Mouse (Mus musculus): ENCODE measurements around the gene Ifitm5.
"Not testable (repeated sequence)": the region's sequence is repeated elsewhere in the genome, so short reads cannot be mapped to it uniquely, and the experiment has no call there.

Ifitm5 gene

DNA sequence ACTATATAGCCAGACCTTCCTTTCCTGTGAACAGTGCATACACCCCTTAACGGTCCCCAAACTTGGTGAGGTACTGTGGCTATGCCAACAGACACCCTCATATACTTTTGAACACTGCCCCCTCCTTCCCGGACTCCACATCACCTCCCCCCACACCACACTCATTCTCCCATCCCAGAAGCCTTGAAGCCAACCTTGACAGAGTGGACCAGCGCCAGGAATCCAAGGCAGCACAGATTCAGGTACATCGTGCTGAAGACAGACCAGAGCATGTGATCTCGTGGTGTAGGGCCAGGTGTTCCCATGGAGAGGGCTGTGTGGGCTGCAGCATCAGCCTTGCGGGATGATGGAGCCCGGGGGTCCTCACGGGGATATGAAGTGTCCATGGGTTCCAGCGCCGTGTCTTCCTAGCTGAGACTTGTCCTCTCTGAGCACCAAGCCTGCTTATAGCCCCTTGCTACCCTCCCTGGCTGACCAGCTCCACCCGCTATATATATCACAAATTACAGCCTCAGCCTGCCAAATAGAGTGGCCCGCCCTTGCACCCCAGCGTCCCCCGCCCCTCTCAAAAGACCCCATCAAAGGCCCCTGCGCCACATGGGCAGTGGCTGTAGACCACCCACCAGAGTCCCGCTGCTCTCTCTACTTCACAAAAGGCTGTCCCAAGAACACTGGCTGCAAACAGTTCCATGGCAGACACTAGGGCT is at the start of gene Ifitm5:
Gene Ifitm5, minus strand, starts transcription at position 468 of the 707 bp plus-strand sequence.
- DNase-seq (ENCODE audit: low spot score) = no peak

DNA sequence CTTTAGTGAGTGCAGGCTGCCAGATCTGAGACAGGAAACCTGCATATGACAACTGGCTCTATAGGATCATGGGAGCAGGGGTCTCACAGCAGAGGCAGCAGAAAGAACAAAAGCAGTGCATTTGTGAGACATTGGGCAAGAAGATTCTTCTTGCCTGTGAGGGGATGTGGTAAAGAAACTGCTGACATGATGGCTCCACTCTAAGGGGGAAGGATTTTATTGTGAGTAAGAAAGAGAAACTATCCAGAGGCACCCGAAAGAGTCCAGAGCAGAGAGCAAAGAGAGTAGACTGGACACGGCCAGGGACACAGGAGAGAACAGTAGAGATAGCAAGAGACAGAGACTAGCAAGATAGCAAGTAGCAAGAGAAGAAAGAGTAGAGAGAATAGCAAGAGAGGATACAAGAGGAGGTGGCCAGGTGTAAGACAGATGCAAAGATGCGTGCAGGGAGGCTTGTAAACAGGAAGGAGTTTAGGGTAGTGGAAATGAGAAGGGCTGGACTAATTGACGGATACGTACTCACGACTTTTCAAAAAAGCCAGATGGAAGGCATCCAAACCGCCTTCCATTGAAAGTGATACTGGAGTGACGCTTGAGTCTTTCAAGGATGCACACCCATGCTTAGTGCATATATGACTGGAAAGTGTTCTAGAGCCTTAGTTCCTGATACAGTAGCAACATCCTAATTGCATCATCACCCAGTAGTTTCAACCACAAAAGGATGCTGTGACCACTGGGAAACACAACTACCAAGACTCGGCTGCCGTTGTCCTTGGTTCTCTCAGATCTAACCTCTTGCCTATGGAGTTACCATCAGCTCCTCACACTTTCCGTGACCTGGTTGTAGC is 49.0 kb upstream of the Ifitm5 start:
- no peak for DNase-seq (ENCODE audit: low spot score)

DNA sequence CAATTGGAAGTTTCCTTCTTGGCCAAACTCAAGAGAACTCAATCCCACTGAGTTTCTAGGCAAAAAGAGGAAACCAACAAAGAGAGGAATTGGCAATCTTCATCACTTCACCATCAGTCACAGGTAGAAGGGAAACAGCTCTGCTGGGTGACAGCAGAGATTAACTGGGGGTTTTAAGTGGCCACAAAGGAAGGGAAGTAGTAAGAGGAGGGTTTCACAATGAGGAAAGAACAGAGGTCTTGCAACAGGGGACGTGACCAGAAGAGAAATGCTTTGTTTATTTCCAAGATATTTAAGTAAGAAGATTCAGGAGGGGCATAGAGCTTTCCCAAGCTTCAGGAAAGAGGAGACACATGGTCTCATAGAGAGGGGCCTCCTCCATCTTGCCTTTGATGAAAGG is 47.7 kb upstream of the Ifitm5 start:
- no peak for DNase-seq (ENCODE audit: low spot score)

DNA sequence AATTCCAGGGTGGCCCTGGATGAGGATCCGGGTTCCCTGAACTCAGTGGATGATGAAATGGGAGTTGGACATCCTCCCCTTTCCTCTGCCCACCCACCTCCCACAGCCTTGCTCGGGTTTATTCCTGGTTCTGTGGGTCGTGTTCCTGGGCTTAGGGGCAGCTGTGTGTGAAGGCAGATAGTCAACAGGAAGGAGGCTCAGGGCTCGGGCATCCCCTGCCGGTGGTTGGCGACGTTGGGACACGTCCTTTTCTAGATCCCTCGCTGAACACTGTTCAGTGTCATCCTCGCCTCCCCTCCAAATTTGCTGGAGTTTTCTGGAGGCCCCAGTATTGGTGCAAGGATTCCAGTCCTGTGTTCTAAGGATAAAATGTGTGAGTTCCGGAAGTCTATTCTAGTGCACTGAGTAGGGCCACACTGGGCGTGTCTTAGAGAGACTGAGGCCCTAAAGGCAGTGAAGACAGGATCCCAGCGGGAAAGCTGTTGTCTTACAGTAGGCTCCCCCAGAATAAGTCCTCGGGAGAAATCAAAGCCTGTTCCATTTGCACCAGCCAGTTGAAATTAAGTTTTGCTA is 41.1 kb upstream of the Ifitm5 start:
- no peak for DNase-seq (ENCODE audit: low spot score)

DNA sequence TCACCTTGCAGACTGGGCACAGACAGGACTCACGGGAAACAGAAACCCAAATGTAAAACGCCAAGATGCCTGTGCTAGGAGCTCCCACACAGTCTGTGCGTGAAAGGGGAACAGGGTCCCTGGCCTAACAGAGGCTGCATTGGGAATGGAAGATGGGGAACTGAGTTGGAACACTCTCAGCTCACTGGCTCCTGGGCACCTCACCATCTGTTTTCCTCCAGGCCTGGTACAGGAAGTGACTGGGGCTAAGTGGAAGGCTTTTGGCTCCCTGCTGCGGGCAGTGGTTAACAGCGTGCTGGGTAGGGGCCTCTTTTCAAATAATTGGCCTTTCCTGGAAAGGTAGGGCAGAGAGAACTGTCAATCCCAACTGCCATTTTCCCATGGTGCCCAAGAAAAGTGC is 40.5 kb upstream of the Ifitm5 start:
- DNase-seq (ENCODE audit: low spot score) = no peak

DNA sequence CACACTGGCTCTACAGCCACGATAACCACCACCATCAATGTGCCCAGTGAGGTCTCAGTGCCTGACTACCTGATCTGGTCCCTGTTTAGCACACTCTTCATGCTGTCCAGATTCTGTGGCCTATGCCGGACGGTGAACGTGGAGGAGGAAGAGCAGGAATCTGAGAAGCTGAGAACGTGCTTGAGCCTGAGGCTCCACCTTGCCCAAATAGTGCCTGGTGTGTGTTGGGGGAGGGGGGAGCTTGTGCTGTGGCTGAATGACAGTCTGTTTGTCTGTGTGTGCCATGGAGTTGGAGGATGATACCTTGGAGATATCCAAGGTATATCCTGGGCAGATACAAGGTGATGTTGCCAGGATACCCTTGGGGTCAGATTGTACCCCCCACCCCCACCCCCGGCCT is 40.1 kb upstream of the Ifitm5 start:
- DNase-seq (ENCODE audit: low spot score) = no peak

DNA sequence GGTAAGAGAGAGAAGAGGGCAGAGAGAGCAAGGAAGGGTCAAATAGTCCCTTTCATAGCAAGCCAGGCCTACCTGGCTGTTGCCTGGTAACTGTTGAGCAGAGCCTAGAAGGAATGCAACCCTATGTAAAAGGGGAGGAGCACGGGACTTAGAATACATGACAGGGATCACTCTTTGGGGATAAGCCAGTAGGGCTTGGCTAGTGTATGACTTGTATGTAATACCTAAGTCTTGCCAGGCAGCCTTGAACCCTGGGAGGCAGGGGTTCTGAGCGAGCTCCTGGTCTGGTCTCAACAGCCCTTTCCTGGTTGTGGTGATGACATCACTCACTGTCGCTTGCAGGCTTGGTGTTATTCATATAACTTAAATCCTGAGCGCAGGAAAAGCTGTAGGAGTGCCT is 38.9 kb upstream of the Ifitm5 start:
- DNase-seq (ENCODE audit: low spot score) = no peak

DNA sequence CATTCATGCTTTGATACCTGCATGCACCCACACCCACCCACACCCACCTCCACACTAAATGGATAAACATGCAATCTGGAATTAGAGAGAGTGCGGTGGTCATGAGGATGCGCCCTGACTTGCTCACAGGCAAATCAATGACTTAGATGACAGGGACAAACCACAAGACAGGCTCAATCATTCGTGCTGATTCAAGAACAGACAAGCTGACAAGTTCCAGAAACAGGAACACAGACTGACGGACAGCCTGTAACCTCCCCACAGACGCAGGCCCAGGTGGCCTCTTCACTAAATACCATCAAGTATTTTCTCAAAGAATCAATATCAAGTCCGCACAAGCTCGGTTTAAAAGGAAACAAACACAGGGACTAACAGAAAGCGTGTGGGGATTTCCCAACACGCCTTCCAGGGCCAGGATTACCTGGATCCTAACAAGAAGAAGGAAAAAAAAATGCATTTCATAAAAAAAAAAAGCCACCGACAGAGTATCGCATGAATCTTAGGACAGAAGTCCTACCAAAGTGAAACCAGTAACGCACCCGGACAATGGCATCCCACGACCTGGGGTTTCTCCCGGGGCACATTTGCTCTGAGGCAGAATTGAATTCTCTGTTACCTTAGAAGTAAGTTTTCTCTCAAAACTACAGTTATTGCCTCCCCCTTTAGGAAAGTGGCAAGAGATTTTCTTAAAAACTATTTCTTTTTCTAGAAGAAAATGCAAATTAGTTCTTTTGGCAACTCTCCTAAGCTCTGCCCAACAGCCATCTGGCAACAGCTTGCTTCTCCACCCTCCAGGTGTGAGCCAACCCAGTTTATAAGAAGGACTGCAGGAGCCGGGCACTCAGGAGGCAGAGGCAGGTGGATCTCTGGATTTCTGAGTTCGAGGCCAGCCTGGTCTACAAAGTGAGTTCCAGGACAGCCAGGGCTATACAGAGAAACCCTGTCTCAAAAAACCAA is 37.4 kb upstream of the Ifitm5 start:
- DNase-seq (ENCODE audit: low spot score) = no peak

DNA sequence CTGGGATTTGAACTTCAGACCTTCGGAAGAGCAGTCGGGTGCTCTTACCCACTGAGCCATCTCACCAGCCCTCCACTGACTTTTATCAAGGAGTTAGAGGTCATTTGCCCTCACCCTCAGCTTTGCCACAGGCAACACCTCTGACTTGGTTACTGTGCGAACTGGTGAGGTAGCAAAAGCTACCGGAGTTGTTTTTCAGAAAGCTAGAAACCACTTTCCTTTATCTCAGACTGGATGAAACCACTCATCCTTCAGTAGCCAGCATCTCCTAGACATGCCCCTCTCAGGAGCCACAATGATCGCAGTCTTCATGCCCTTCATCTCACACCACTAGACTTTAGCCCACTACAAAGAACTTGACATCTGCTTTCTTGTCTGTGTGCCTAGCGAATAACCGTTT is 32.9 kb upstream of the Ifitm5 start:
- DNase-seq (ENCODE audit: low spot score) = no peak

DNA sequence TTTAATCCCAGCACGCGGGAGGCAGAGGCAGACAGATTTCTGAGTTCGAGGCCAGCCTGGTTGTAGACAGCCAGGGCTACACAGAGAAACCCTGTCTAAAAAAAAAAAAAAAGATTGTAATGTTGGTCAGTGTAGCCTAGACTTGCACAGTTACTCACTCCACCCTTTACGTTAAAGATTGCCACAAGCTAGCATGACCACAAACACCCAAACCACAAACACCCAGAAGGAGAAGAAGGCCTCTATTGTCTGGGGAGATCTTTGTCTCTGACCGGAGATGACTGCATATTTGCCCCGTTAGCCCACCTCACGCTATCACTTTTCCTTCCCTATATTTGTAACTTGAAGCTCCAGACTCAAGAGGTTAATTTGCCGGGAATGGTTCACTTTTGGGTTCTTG is 31.6 kb upstream of the Ifitm5 start:
- DNase-seq (ENCODE audit: low spot score) = no peak

DNA sequence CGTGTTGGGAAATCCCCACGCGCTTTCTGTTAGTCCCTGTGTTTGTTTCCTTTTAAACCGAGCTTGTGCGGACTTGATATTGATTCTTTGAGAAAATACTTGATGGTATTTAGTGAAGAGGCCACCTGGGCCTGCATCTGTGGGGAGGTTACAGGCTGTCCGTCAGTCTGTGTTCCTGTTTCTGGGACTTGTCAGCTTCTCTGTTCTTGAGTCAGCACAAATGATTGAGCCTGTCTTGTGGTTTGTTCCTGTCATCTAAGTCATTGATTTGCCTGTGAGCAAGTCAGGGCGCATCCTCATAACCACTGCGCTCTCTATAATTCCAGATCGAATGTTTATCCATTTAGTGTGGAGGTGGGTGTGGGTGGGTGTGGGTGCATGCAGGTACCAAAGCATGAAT is 26.6 kb upstream of the Ifitm5 start:
- DNase-seq (ENCODE audit: low spot score) = not testable (repeated sequence)

DNA sequence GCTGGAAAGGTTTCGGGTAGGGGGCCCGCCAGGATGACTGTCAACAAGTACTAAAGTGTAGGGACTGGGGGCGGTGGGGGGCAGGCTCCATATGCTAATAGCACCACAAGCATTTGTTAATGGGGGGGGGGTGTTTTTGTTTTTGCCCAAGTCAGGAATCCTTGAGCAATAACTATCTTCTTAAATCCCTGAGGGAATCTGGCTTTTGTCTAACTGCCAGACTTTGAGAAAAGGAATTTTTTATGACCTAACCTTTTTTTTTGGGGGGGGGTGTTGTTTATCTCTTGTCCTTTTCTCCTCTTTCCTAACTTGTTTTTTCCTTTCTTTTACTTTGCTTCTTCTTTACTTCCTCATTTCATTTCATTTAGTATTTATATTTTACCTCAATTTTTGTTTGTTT is 25.4 kb upstream of the Ifitm5 start:
- DNase-seq (ENCODE audit: low spot score) = no peak

DNA sequence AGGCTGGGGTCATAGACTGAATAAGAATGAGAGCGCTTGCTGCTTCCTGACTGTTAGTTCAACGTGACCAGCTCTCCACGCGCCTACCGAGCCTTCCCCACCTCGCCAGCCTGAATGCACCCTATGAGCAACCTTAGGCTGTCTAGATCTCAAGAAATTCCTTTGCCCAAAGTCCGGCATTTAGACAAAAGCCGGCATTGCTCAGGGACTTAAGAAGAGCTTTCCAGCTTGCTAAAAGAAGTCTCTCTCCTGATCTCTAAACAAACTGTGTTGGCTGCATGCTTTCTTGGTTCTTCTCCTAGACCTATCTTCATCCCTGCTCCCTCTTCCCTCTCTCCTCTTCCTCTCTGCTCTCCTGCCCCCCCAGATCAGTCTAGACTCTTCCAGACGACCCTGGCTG is 24.8 kb upstream of the Ifitm5 start:
- DNase-seq (ENCODE audit: low spot score) = no peak

DNA sequence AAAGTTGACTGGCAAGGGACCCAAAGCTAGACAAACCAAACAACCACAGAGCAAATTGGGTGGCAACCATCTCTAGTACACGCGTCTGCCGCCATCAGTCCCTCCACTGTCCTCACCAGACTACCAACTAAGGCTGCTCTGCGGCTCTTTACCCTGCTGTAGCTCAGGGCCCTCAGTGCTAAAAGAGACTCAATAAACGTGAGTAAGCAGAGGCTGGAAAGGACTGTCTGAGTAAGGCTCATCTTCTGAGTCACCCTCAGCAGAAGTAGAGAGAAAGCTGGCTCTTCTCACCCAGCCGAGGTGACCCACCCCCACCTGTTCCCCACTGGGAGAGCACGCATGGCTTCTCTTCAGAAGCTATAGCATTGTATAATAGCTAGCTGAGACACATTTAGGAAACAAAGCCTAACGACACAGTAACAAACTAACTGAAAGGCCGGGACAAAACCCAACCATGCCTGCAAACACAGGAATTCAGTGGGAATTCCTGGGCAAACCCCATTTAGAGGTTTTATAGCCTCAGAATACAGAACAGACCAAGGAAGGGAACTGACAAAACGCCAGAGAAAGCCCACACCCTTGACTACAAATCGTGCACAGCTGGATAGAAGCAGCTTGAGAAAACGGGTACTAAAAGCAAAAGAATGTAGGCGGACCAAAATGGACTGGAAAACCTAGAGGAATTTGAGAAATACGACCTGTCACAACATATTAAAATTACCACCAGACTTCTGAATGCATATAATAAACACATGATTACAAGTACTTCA is 23.5 kb upstream of the Ifitm5 start:
- no peak for DNase-seq (ENCODE audit: low spot score)

DNA sequence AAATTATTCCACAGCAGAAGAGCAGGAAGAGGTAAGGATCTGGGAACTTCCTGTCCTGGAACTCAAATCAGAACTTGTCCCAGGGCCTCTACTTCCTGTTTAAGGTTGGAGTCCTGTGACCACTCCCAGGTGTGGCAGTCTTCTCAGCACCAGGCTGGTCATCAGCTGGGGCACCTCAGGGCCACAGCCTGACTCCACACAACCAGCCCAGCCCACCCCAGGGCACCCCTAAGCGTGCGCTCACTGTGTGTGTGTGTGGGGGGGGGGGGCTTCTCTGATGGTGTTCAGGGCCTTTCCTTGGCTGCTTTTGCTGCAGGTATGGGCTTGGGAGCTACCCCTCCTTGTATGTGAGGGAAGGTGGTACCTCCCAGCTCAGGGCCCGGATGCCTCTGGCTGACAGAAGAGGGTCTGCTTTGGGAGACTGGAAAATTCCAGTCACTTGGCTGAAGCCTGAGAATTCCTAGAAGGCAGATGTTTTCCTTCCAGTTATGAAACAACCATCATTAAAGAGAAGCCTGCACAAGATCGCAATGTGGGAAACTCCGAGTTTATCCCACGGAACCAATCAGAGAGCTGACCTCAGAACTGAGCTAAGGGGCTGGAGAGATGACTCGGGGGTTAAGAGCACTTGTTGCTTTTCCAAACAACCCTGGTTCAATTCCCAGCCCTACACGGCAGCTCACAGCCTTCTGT is 21.5 kb upstream of the Ifitm5 start:
- DNase-seq (ENCODE audit: low spot score) = no peak

DNA sequence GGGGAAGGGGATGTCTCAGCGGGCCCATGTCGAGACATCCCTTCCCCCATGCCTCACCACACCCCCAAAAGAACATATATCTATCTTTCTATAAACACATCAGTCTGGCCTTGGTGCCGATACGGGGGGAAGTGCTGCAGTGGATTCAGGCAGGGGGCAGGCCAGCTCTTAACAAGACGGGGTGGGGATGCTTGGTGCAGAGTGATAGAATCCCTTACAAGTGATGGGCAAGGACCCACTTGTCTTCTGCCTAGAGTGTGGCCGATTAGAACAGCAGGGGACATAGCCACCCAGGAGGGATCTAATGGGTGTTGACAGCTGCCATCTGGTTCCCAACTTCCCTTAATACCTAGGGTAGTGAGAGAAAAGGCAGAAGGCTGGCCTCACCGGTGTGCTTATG is 20.8 kb upstream of the Ifitm5 start:
- no peak for DNase-seq (ENCODE audit: low spot score)

DNA sequence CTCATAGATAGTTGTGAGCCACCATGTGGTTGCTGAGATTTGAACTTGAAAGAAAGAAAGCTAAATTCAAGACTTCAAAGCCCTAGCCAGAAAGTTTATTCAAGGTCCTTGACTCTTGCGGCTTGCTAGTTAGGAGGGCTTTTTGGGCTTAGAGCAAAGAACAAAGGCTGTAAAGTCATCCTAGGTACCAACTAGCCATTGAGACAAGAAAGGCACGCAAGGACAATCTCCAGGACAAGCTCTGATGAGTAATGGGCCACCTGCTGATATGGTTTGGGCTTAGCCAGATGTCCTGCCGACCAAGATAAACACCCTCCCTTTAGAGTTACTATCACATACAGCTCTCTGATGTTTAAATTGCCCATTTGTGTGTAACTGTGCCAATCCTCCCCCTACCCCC is 18.6 kb upstream of the Ifitm5 start:
- DNase-seq (ENCODE audit: low spot score) = not testable (repeated sequence)

DNA sequence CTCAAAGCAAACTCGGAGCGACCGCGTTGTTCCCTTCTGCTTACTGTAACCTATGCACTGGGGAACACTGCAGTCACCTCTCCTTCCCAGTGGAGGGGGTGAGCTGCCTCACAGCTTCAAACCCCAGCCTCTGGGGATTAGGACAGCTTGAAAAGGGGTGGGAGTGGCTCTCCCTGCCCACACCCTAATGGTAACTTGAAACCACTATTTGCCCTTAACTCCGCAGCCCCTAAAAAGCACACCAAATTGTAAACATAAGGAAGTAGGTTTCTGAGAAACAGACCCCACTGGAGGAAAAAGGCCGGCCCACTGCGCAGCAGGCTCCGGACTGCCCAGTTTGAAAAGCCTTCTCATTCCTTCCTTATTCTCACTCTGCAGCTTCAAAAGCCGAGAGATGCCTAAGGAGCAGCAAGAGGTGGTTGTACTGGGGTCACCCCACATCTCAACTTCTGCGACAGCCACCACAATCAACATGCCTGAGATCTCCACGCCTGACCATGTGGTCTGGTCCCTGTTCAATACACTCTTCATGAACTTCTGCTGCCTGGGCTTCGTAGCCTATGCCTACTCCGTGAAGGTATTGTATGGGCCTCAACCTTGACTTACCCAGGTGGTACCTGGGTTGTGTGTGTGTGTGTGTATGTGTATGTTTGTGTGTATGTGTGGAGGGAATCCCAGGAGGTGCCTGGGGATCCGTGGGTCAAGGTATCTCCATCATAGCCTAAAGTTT is 17.9 kb upstream of the Ifitm5 start:
- no peak for DNase-seq (ENCODE audit: low spot score)

DNA sequence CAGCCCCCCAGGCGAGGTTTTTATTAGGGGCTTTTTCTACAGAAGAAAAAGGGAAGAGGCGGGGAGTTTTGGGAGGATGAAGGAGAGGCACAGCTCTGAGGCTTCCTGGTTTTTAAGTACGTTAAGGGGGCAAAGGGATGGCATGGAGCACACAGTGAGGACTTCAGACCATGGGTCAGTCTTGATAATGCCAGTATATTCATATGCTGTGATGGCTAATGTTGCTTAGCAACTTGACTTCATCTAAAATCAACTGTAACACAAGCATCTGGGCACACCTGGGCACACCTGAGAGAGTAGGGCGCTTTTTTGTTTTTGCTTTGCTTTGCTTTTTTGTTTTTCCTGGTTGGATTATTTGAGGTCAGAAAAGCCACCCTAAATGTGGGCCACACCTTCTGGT is 16.8 kb upstream of the Ifitm5 start, which contains the start of gene Ifitm1:
Gene Ifitm1, plus strand, starts transcription at position 301 of the 400 bp plus-strand sequence.
- no peak for DNase-seq (ENCODE audit: low spot score)

DNA sequence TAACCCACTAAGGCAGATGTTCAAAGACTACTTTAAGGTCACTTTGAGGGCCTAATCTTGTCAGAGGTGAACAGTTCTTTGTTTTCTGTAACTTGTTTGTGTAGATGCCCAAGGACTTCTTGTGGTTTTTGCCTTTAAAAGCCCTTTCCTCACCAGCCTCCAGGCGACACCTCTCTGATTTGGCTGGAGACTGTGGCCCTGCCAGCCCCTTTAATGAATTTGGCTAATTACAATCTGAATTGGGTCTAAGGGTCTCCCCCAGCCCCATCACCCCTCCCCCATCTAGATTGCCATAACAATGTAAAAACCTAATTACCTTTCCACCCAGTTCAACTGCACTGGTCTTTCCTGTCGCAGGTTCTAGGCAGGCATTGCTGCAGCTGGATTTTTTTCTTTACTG is 12.6 kb upstream of the Ifitm5 start:
- DNase-seq (ENCODE audit: low spot score) = no peak

Data from ovary, postnatal 10 days (tissue).